Mouse (Mus musculus) spleen, adult 2 months (tissue): ENCODE measurements around the gene Stk11ip.

Source experiments
- CTCF ChIP-seq: fragments of 200-500 bp; IDR thresholded peaks from 2 replicates; pipeline ENCODE4 v1.5.1; 2011; ENCODE audit warnings: mild to moderate bottlenecking, inconsistent platforms; ENCODE audit not compliant: insufficient read depth, insufficient read length, insufficient replicate concordance; ENCODE audit errors: extremely low read depth
- POLR2A ChIP-seq: fragments of 200-500 bp; IDR thresholded peaks from 2 replicates; pipeline ENCODE4 v1.6.1; 2011; ENCODE audit warnings: low read depth, low read length, inconsistent platforms

- TF ChIP-seq POLR2A (no peak), CTCF (no peak)
Measured at GRCm38 (mm10) chr1:75516703-75517380, 4.5 kb upstream of the Stk11ip start.
